Mouse (Mus musculus): ENCODE results near the gene Znrd1. TPM values are rescaled to one million over a fixed set of nuclear protein-coding genes. Genes with fewer than 3 reads are reported as not detected.
"Not testable (repeated sequence)": the region's sequence is repeated elsewhere in the genome, so short reads cannot be mapped to it uniquely, and the experiment has no call there.

The Znrd1 gene
- polyA plus RNA-seq, 1 experiment from 2014 or later, result 97.9 TPM

DNA sequence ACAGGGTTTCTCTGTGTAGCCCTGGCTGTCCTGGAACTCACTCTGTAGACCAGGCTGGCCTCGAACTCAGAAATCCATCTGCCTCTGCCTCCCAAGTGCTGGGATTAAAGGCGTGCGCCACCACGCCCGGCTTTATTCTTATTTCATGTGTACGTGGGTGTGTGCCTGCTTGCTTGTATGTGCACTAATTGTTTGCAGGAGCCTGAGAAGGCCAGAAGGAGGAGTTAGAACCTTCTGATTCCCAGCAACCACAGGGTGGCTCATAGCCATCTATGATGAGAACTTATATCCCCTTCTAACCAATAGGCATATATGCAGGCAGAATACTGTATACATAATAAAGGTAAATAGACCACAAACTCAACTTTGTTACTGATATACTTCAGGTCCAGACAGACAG, 32.3 kb upstream of the Znrd1 start:
- not testable (repeated sequence) for H3K4me2 ChIP-seq; H3K9ac ChIP-seq; ATAC-seq (ENCODE audit: insufficient number of reproducible peaks, low FRiP score, low TSS enrichment, low read depth); H3K36me3 ChIP-seq; H3K27ac ChIP-seq; H3K4me1 ChIP-seq; H3K9me3 ChIP-seq; H3K4me3 ChIP-seq
- 91% methylated on average over 6 of the region's 6 CpGs for WGBS
- H3K27me3 ChIP-seq, result peaks cover 31% of the 10 kb centered on the region

DNA sequence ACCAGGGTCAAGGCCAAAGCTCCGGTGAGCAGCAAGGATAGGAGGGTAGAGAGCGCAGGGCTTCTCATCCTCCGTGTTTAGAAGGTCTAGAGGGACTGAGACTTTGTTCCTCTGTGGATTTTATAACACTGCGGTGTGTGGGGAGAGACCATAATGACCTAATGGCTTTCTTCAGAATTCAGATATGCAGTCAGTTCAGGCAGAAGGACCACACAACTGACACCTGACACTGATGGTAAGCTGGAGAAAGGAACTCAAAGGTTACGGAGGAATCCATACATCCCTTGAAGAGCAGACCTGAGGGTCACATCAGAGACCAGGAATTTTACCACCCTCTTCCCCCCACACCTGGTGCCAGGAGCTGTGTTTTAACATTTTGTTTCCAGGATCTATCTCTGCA, 31.1 kb upstream of the Znrd1 start, which contains the start of gene H2-M5:
H2-M5 (minus strand) TSS at position 101 of the 400 bp plus-strand sequence.
- Histone ChIP-seq H3K36me3 (no peaks in the 10 kb centered on the region), H3K9ac (no peak within 1 kb of the TSS), H3K9me3 (no peaks in the 10 kb centered on the region), H3K4me3 (0 out of 2 replicates have a peak within 1 kb of the TSS, but pooled peaks have one; percentile 3), H3K27ac (no peak within 1 kb of the TSS), H3K4me1 (0 out of 2 replicates have a peak, but pooled peaks cover 3% of the 10 kb centered on the region), H3K4me2 (peak within 1 kb of the TSS; percentile 27; the same call in 1 of the 2 replicates), H3K27me3 (peaks cover 31% of the 10 kb centered on the region)
- no peak for ATAC-seq (ENCODE audit: insufficient number of reproducible peaks, low FRiP score, low TSS enrichment, low read depth)
- 27% methylated on average over 5 of the region's 5 CpGs for WGBS

DNA sequence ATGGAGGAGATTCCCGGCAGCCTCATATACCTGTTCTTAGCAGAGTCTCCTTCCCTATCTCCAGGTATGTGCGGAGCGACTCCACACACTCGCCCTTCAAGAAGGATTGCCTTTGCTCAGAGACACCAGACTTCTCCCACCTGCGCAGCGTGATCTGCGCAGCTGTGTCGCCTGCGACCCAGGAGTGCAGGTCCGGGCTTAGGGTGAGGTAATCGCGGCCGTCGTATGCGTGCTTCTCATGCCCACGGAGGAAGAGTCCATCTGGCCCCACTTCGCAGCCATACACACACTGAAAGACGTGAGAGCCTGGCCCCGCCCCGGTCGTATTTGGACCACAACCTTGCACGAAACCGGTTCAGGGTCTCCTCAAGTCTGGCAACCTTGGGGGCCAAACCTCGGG, 30.1 kb upstream of the Znrd1 start:
- no peak overlapping the region for H3K9ac ChIP-seq

DNA sequence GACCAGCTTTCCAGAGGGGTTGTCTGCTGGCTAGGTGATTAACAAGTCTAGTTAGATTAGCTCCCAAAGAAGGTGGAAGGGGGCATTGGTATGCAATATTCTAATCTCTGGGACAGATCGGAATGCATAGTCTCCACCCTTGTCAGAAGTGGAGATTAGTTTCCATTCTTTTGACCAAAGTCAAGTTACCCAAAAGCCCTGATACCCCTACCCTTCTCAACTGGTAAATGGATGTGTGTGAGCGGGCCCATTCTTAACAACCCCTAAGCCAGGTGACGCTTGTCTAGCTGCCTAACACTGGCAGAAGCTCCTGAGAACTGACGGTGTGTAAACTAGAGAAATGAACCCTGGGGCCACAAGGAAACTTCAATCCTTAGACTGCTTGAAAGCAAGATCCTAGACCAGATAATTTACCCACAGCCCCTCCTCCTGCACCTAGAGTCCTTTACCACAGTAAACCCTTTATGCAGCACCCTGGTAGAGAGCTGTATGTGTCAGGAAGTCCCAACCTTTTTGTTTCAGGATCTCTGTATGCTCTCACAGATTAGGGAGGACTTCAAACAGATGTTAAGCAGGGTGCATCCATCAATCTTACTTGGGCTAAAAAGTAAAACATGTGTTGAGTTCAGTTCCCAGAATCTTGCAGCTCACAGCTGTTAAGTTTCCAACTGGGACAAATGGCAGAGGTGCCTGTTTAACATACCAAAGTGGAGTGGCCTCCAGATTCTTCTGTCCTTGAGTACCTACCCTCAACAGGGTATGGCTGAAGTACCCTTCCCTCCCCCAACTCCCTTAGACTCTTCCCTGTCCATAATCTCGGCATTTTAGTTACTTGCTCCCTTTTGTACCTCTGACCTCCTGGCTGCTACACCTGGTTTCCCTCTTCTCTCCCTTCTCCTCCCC, 24.1 kb upstream of the Znrd1 start:
- Histone ChIP-seq H3K27me3 (peaks cover 5% of the 10 kb centered on the region; the same call in 1 of the 2 replicates), H3K9me3 (no peaks in the 10 kb centered on the region), H3K4me1 (0 out of 2 replicates have a peak, but pooled peaks cover 5% of the 10 kb centered on the region), H3K4me2 (no peak overlapping the region), H3K36me3 (no peaks in the 10 kb centered on the region), H3K9ac (no peak overlapping the region), H3K4me3 (no peak overlapping the region), H3K27ac (no peak overlapping the region)
- 34% methylated on average over 5 of the region's 5 CpGs for WGBS
- ATAC-seq (ENCODE audit: insufficient number of reproducible peaks, low FRiP score, low TSS enrichment, low read depth), result no peak

More for the DNA sequence above, 30.1 kb upstream of the Znrd1 start:
- Histone ChIP-seq H3K27me3 (peaks cover 31% of the 10 kb centered on the region), H3K4me3 (0 out of 2 replicates have a peak overlapping the region, but pooled peaks have one; percentile 3), H3K36me3 (no peaks in the 10 kb centered on the region), H3K9me3 (no peaks in the 10 kb centered on the region), H3K4me1 (0 out of 2 replicates have a peak, but pooled peaks cover 3% of the 10 kb centered on the region), H3K4me2 (peak overlapping the region; percentile 27; the same call in 1 of the 2 replicates), H3K27ac (no peak overlapping the region)
- peak; percentile 35; the same call in 1 of the 2 replicates for ATAC-seq (ENCODE audit: insufficient number of reproducible peaks, low FRiP score, low TSS enrichment, low read depth)
- 8% methylated on average over 24 of the region's 24 CpGs for WGBS

DNA sequence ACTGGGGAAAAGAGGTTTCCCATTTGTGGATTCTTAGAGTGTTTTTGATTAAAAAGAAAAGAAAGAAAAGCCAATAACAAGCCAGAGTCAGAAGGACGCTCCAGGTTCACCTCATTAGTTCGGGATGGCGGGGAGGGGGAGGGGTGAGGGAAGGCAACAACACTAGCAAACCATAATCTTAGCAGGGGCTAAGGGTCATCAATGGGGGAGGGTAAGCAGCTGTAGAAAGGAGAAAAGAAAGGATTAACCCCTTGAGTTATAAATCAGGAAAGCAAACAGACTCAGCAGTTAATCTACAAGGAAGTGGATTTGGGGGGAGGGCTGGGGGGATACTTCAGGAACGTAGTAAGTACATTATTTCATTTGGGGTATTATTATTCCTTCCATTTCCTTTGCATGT, 23.5 kb upstream of the Znrd1 start:
- Histone ChIP-seq H3K27ac (no peak overlapping the region), H3K9ac (no peak overlapping the region), H3K9me3 (no peaks in the 10 kb centered on the region), H3K4me3 (no peak overlapping the region), H3K36me3 (no peaks in the 10 kb centered on the region), H3K4me1 (0 out of 2 replicates have a peak, but pooled peaks cover 5% of the 10 kb centered on the region), H3K4me2 (peak overlapping the region; percentile 34), H3K27me3 (peaks cover 4% of the 10 kb centered on the region; the same call in 1 of the 2 replicates)
- WGBS, result 4% methylated on average over 4 of the region's 4 CpGs
- ATAC-seq (ENCODE audit: insufficient number of reproducible peaks, low FRiP score, low TSS enrichment, low read depth), result no peak

DNA sequence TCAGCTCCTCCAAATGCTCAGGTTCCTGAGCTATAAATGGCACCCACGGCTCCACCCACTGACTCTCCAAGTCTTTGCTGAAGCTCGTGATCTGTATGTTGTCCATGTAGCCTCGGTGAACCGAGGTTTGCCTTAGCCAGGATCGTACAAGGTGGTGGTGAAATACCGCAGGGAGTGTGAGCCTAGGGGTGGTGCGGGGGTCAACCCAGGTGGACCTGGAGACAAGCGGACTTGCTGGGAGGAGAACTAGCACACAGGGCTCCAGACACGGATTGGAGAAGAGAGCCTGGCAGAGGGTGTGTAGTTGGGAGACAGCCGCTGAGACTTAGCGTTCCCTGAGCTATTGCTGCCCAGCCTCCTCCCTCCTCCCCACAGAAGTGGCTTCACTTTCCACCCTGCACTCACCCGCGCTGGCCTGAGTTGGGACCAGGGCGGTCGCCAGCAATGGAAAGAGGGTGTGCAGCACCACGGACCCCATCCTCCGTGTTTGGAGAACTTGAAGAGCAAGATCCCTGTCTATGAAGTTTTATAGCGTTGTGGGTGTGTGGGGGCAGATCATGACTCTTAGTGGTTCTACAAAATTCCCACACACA, 23.0 kb upstream of the Znrd1 start, which contains the start of gene 2410137M14Rik:
2410137M14Rik (minus strand) TSS at position 17 of the 593 bp plus-strand sequence.
- Histone ChIP-seq H3K36me3 (no peaks in the 10 kb centered on the region), H3K27ac (no peak within 1 kb of the TSS), H3K27me3 (0 out of 2 replicates have a peak, but pooled peaks cover under 1% of the 10 kb centered on the region), H3K4me2 (peak within 1 kb of the TSS; percentile 34), H3K4me3 (0 out of 2 replicates have a peak within 1 kb of the TSS, but pooled peaks have one; percentile 4), H3K9me3 (no peaks in the 10 kb centered on the region), H3K9ac (no peak within 1 kb of the TSS), H3K4me1 (0 out of 2 replicates have a peak, but pooled peaks cover 5% of the 10 kb centered on the region)
- WGBS, result 8% methylated on average over 18 of the region's 18 CpGs
- no peak for ATAC-seq (ENCODE audit: insufficient number of reproducible peaks, low FRiP score, low TSS enrichment, low read depth)

DNA sequence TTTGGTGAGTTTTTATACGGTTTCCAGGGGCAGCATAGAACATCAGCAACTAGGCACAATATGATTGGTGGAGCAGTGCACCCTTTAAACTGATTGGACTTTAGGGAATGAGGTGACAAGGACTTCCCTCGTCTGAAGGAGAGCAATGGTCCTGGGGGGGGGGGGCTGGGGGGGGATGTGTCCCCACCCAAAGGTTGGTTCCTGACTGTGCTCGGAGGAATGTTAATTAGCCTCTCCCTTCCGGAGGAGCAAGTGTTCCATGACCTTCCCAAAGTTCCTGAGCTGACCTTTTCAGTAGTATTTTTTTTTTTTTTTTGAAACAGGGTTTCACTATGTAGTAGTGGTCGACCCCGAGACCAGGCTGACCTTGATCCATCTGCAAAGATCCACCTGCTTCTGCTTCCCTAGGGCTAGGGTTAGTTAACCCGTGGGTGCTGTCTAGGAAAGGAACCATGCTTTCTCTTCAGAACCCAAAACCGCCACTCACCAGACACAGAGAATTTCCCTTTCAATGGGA, 15.0 kb upstream of the Znrd1 start:
- no peaks in the 10 kb centered on the region for H3K9me3 ChIP-seq
- H3K4me1 ChIP-seq, result no peaks in the 10 kb centered on the region
- H3K9ac ChIP-seq, result no peak overlapping the region
- no peak overlapping the region for H3K27ac ChIP-seq
- H3K4me3 ChIP-seq, result no peak overlapping the region
- WGBS, result 68% methylated on average over 8 of the region's 8 CpGs
- H3K4me2 ChIP-seq, result no peak overlapping the region
- no peaks in the 10 kb centered on the region for H3K36me3 ChIP-seq
- ATAC-seq (ENCODE audit: insufficient number of reproducible peaks, low FRiP score, low TSS enrichment, low read depth), result no peak
- H3K27me3 ChIP-seq, result no peaks in the 10 kb centered on the region

DNA sequence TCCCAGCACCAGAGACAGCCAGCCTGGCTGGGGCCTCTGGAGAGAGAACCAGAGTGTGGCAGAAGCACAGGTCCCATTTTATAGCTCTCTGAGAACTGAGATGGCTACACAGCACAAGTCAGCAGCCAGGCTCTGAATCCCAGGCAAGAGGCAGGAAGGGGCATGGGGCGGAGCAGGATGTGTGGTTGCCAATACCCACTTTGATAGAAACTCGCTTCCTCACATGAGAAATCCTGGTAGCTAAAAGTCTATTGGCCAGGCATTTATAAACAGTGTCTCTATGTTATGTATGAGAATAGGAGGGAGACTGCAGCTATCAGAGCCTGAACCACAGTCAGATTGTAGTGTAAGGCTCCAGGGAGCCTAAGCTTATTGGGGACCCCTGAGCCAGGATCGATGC, 14.4 kb upstream of the Znrd1 start:
- H3K27ac ChIP-seq, result no peak overlapping the region
- no peaks in the 10 kb centered on the region for H3K27me3 ChIP-seq
- no peaks in the 10 kb centered on the region for H3K36me3 ChIP-seq
- H3K4me3 ChIP-seq, result no peak overlapping the region
- H3K9me3 ChIP-seq, result no peaks in the 10 kb centered on the region
- H3K4me1 ChIP-seq, result no peaks in the 10 kb centered on the region
- H3K9ac ChIP-seq, result no peak overlapping the region
- ATAC-seq (ENCODE audit: insufficient number of reproducible peaks, low FRiP score, low TSS enrichment, low read depth), result no peak
- WGBS, result 75% methylated on average over 3 of the region's 3 CpGs
- H3K4me2 ChIP-seq, result no peak overlapping the region

DNA sequence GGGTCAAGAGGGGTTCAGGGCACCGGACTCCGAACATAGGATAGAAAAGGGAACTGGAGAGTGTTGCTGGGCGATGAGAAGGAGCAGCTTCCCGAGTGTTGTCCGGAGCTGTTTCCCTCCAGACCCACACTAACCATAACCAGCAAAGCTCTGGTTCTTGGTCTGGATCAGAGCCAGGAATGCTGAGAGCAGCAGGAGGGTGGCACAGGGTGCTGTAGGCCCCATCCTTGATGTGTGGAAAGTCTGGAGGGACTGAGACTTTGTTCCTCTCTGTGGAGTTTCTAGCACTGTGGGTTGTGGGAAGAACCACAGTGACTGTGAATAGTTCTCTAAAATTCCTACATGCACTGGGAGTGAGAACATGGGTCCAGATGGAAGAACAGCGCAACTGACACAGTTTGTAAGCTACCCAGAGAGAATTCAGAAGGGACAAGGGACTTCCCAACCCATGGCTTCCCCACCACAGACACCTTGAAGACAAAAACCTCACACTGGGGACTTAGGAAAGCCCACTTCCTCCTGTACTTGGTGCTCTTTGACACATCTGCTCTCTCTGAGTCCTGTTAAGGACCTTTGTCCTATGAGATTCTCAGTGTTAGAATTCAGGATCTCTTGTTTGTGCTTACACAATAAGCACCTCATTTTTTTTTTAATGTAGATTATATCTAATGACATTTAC, 13.0 kb upstream of the Znrd1 start:
- Histone ChIP-seq H3K4me3 (no peak overlapping the region), H3K4me2 (no peak overlapping the region), H3K9ac (no peak overlapping the region), H3K4me1 (no peaks in the 10 kb centered on the region), H3K9me3 (no peaks in the 10 kb centered on the region), H3K27ac (no peak overlapping the region), H3K36me3 (no peaks in the 10 kb centered on the region), H3K27me3 (no peaks in the 10 kb centered on the region)
- ATAC-seq (ENCODE audit: insufficient number of reproducible peaks, low FRiP score, low TSS enrichment, low read depth), result no peak
- 80% methylated on average over 6 of the region's 6 CpGs for WGBS

DNA sequence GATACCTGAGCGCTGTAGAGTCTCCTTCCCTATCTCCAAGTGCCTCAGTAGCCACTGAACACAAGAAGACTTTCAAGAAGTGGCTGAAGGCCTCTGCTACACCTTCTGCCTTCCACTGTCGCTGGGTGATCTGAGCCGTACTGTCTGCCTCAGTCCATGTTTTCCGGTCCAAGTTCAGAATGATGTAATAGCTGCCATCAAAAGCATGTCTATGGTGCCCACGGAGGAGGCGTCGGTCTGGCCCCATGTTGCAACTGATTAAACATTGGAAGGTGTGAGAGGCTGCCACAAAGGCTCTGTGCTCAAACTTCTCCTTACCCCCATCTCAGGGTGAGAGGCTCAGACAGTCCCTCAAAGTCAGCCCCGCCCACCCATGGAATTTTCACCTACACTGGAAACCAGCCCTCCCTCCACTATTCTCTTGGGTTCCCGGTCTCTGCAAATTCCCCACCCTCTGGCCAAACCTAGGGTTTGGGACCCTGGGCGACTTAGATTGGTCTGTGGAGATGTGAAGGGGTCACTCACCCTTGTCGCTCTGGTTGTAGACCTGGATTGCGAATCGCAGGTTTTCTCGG, 12.0 kb upstream of the Znrd1 start:
- no peaks in the 10 kb centered on the region for H3K4me1 ChIP-seq
- no peaks in the 10 kb centered on the region for H3K36me3 ChIP-seq
- no peak overlapping the region for H3K27ac ChIP-seq
- no peak overlapping the region for H3K4me2 ChIP-seq
- no peak overlapping the region for H3K9ac ChIP-seq
- H3K4me3 ChIP-seq, result no peak overlapping the region
- ATAC-seq (ENCODE audit: insufficient number of reproducible peaks, low FRiP score, low TSS enrichment, low read depth), result no peak
- H3K9me3 ChIP-seq, result no peaks in the 10 kb centered on the region
- H3K27me3 ChIP-seq, result no peaks in the 10 kb centered on the region
- 81% methylated on average over 14 of the region's 14 CpGs for WGBS

DNA sequence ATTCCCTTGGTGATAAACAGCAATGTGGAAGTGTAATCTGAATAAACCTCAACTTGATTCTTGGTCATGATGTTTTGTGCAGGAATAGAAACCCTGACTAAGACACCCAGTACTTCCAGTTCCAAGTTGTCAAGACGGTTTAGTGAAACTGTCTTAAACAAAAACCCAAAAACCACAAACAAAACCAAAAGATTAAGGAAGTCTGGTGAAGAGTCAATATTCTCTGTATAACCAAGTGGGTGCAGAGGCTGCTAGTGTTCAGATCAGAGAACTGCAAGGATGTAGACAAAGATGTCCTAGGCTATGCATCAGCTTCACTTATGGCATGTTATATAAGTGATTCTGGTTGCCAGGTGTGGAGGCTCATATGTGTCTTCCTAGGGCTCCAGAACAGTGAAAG, 8.5 kb upstream of the Znrd1 start:
- Histone ChIP-seq H3K4me3 (no peak overlapping the region), H3K27ac (no peak overlapping the region), H3K27me3 (no peaks in the 10 kb centered on the region), H3K4me2 (no peak overlapping the region), H3K4me1 (no peaks in the 10 kb centered on the region), H3K36me3 (no peaks in the 10 kb centered on the region), H3K9me3 (no peaks in the 10 kb centered on the region), H3K9ac (no peak overlapping the region)
- WGBS, result 73% methylated on average over 1 of the region's 1 CpGs
- ATAC-seq (ENCODE audit: insufficient number of reproducible peaks, low FRiP score, low TSS enrichment, low read depth), result no peak
